Mouse (Mus musculus): ENCODE measurements at regions not wholly inside any gene's neighbourhood (a gene's known extent, or its start where the extent isn't known, plus 50 kb on each side); places are given as distances from the start of the nearest gene placed in this dataset.

DNA sequence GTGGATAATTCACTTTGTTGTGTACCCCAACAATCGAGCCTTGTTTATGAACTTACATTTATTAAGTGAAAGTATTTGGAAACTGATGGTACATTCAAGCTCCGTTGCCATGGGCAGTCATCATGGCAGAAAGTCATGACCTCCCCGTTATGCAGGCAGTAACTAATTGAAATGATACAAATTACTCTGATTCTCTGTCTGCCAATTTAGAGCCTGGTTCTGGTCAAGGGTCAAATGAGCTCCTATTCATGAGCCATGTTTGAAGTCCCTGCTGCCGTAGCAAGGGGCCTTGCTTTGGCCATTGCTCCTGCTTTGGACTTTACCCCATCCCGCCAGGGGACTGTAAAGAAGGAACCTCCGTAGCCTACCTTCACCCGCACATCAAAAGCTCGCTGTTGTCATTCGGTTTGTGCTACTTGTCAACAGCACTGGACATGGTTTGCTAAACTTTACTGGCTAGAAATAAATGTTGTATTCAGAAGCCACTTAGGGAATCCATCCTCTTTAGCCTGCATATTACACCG is 152.8 kb upstream of the Foxd3 start:
- no peak for DNase-seq (ENCODE audit: low read depth)

DNA sequence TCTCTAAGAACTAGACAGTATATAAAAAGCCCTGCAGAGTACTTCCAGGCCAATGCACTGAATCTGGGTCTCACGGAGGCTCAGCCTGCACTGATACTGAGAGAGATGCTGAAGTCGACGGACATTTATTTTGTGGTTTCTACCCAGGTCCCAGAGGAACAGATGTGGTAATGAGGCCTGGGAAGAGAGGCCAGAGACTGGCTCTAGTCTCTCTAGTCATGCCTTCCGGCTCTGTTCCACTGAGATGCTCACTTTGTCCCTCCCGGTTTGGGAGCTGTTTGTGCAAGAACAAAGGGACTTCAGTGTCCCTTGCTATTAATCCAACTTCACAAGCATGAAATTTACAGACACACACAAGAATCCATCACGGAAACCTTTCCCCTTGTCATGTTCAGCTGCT is 144.1 kb upstream of the Foxd3 start:
- no peak for DNase-seq (ENCODE audit: low read depth)

DNA sequence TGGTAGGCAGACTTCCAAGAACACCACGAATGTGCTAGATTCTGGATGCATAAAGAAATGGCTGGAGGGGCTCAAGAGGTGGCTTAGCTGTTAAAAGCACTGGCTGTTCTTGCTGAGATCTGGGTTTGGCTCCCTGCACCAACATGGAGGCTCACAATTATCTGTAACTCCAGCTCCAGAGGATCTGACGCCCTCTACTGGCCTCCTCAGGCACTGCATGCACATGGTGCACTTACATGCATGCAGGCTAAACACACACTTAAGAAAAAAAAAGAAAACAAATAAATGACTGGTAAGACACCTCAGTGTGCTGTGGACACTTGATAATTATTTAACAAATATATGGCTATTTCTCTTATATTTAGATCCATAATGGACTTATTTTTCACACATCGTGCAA is 139.2 kb upstream of the Foxd3 start:
- DNase-seq (ENCODE audit: low read depth) = no peak

DNA sequence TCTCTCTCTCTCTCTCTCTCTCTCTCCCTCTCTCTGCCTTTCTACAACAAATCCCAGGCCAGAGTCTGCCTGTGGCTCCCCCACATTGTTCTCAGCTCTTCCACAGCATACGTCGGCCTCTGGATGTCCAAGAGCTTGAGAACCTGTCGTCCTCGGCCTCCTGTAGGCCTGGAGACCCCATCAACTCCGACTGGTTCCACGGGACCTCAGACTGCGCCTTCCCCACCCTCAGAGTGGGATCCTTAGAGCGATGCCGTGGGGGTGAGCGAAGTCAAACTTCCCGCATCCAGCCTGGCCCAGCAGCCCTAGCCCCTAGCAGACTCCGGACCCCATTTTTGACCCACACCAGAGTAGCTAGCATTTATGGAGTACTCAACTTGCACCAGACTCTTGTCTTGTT is 128.7 kb upstream of the Foxd3 start:
- DNase-seq (ENCODE audit: low read depth) = no peak

DNA sequence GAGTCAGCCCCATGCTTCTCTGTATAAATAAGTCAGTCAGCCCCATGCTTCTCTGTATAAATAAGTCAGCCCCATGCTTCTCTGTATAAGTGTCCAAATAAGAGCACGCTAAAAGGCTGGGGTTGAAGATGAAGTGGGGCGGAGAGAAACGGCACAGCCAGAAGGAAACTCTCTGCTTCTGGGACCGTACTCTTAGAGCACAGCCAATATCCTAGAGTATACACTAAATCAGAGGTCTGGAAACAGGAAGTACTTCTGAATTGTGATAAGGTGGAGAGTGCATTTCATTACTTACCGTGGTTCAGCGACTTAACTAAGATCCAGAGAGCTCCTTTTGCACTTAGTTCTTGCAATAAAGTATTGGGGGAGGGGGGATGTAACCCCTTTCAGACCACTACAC is 112.1 kb upstream of the Foxd3 start:
- no peak for DNase-seq (ENCODE audit: low read depth)

DNA sequence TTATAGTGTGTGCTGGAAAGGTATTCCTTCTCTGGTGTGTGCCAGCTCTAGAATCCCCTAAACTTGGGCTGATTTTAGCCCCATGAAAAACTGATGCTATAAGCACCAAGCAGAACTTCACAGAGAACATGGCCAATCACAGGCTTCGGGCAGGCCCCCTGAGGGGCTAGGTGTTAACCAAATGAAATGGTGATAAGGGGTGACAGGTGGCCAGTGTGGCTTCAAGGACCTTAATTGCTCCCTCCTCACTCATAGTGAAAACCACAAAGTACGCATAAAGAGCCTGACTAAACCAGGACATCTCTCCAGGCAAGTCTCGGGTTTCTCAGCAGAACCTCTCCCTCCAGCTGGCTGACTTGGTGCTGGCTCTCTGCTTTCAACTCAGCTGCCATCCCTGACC is 110.4 kb upstream of the Foxd3 start:
- no peak for DNase-seq (ENCODE audit: low read depth)

DNA sequence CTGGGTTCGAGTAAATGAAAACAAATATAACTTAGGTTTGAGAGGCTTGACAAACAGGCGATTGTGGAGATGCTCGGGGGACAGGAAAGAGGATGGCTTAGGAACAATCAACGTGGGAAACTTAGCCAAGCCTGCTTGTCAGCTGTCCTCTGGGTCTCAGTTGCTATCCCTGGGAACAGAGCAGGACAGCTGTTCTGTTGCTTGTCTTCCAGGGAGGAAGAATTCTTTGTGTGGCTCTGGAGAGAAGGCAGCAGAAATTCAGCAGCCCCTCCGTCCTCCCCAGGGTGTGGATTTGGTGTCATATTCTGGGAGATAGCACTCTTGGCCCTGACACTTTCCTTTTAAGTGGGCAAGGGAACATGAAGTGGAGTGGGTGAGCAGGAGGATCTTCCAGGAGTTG is 98.1 kb upstream of the Foxd3 start:
- no peak for DNase-seq (ENCODE audit: low read depth)

DNA sequence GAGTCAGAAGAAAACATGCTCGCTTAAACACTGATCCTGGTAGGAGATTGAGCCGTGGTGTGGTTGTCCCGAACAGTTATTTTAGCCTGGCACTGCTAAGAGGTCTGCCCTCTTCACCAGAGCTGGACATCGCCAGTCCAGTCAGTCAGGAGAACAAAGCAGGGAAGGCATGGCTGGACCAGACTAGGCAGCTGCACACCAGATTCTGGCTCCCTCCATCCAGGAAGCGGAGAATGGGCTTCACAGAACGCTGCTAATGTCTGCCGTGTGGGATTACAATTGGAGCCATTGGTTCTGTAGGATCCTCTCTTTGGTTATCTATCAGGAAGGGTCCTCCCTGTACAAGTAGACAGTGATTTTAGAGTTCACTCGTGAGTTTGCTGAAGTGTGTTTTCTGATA is 95.5 kb upstream of the Foxd3 start:
- no peak for DNase-seq (ENCODE audit: low read depth)

DNA sequence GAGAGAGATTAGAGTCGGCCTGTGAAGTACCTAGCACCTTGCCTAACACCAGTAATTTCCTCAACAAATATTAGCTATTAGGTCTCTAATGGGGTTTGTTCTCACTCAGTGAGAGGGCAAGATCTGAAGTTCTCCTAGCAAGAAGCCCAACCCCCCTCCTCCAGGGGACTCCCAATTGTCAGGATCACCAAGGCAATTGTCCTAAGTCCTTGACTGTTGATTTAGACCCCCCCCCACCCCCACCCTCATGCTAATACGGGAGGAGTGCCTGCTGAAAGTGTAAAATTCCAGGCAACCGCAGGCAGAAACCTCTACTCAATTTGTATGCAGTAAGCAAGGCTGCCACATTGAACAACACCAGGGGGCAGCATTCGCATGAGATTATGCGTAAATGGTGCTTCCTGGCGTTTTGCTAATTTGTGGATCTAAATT is 94.6 kb upstream of the Foxd3 start:
- DNase-seq (ENCODE audit: low read depth) = no peak

DNA sequence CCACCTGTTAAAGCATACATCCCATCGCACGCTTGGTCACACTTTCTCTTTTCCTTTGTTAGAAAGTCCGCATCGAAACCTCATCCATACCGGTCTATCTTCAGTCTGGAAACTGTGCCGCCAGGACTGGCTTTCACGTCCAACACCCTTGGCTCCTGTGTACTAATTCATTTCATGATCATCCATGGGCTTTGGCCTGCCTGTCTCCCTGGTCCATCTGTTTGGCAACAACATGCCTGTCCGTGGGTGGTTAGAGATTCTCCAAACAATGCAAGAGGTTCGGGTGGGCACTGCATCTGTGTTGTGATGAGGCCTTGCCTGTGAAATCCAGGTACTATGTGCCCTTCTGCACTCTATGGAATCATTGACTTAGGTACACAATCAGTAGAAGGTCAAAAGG is 90.7 kb upstream of the Foxd3 start:
- DNase-seq (ENCODE audit: low read depth) = no peak

DNA sequence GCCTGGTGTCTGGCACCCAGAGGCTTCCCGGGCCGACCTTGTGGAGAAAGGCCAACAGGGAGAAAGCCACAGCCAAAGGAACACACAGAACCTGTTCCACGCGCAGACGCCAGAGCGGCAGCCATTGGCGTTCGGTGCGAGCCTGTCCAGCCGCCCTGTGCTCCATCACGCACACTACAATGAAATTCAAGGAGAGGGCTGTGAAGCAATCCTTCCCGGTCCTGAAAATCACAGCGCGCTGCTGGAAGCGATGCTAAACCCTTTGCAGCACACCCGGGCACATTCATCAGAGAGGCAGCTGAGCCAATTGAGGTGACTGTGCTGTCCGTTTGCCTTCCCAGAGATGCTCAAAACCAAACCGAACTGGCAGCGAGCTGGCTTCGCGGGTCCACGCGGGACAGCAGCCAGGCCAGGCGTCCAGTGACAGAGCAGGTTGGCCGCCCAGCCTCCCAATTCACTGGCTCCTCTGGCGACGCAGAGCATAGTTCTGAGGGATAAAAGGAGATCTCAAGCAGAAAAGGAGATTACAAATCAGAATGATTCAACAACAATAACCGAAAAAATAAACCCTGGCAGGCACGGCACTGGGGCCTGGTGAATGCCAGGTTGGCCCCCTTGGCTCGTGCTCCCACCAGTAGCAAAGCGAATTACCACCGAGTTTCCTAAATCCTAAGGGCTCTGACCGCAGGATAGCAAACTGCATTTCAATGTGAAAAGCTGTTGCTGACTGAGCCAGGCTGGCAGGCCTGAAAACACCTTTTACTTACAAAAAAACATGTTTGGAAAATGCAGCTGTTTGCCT is 83.1 kb upstream of the Foxd3 start:
- DNase-seq (ENCODE audit: low read depth) = no peak

DNA sequence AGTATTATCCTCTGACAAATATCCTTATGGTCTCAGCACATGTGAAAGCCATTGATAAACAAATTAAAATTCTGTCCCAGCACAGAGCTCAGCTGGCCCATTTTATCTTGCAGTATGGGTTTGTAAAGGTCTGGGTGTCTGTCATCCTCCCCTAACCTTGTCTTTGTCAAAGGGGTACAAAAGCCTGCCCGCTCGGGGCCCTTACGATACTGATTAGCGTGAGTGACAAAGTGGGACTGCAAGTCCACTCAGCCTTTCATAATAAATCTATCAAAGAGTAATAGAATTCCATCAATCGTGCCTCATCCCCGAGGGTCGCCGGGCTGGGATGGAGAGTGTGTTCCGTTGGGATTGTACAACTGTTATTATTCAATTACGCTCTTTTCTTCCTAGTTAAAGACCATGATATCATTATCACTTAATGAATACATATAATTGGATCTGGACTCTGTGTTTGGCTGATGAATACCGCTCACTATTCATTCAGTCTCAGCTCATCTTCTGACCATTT is 82.0 kb upstream of the Foxd3 start:
- DNase-seq (ENCODE audit: low read depth) = no peak

DNA sequence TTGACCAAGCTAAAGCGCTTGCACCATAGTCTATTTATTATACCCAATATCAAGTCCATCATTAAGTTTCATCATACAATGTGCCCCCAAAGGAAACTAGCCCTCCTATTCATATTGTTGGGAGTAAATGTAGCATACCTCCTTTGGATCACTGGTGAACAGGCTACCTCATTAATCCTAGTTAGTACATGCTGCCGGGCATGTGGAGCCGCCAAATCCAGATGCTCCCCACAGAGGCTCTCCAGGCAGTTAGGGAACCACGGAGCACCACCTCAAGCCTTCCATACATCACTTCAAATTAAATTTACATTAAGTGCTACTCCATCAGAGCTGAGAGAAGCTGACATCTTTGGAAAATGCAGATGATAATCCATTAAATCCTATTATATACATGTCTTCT is 81.1 kb upstream of the Foxd3 start:
- DNase-seq (ENCODE audit: low read depth) = no peak

DNA sequence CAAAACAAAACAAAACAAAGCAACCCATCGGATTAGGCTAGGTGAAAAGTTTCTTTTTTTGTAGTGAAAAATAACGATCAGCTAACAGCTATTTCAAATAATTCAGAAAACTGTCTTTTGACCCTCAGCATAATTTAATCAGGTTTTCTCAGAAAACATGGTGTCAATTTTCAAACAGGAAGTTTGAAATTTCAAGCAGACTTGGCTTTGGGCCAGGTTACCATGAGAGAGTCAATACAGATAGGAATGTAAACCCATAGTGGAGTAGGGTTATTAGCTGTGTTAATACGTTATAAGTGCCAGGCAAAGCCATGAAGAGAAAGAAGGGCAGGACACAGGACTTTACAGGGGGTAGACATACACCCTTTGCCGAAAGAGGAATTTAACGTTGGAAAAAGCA is 58.3 kb upstream of the Foxd3 start:
- DNase-seq (ENCODE audit: low read depth) = peak; percentile 11

DNA sequence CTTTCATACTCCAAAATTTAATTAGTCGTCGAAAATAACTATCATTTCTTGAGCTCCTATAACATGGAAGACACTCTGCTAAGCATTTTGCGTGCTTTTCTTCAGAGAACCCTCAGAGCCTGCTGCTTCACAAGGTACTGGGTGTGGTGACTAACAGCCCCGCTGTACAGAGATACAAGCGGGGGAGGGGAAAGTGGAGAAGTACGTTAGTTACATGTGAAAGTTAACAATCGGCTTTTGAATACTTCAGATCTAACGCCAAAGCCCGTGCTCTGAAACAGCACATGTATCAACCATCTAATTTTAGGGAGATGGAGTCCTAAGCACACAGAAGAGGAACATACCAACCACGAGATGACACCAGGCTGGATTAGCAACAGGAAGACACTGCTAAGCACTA is 55.4 kb upstream of the Foxd3 start:
- DNase-seq (ENCODE audit: low read depth) = peak; percentile 2

DNA sequence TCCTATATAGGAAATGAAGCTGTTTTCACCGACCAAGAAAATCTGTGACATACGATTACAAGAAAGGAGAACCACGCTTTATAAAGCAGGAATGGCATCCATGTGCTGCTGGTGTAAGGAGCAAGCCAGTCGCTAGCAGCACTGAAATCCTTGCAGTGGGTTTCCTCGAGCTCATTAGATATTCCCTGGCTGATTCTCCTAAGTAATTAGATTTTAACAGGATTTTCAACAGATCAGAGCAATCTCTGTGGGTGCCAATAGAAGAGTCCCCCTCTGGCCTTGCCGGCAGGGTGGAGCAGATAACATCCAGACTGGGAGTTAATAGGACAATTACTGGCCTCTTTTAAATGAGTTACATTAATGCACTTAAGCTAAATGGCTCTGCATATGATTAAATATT is 54.6 kb upstream of the Foxd3 start:
- no peak for DNase-seq (ENCODE audit: low read depth)
